Mouse (Mus musculus): ENCODE results near the gene Rora.
"Not testable (repeated sequence)": the region's sequence is repeated elsewhere in the genome, so short reads cannot be mapped to it uniquely, and the experiment has no call there.

The Rora gene

GRCm38 (mm10) chr9:69073271-69073670 is 419.7 kb downstream of the Rora start:
- no peaks in the 10 kb centered on the region for H3K27me3 ChIP-seq (ENCODE audit: insufficient read depth, low read length)

GRCm38 (mm10) chr9:69084086-69084719 is 430.6 kb downstream of the Rora start:
- no peak overlapping the region for H3K4me3 ChIP-seq (replicated peaks; ENCODE audit: low read length)
- no peaks in the 10 kb centered on the region for H3K9me3 ChIP-seq (ENCODE audit: low read length)
- no peaks in the 10 kb centered on the region for H3K27me3 ChIP-seq (ENCODE audit: insufficient read depth, low read length)
- no peaks in the 10 kb centered on the region for H3K36me3 ChIP-seq (ENCODE audit: insufficient read depth, low read length)
- TF ChIP-seq NANOG (IDR thresholded peaks at IDR 0.05; ENCODE audit: borderline replicate concordance, low read length) (no peak), CTCF (conservative IDR thresholded peaks at IDR 0.05; ENCODE audit: low read length) (no peak), POU5F1 (IDR thresholded peaks at IDR 0.05; ENCODE audit: borderline replicate concordance, low read length) (no peak)
- no peaks in the 10 kb centered on the region for H3K4me1 ChIP-seq (replicated peaks; ENCODE audit: low read depth, low read length)

More at GRCm38 (mm10) chr9:69073271-69073670, 419.7 kb downstream of the Rora start:
- Histone ChIP-seq H3K9me3 (ENCODE audit: low read length) (no peaks in the 10 kb centered on the region), H3K36me3 (ENCODE audit: insufficient read depth, low read length) (no peaks in the 10 kb centered on the region), H3K4me3 (replicated peaks; ENCODE audit: low read length) (no peak overlapping the region), H3K4me1 (replicated peaks; ENCODE audit: low read depth, low read length) (no peaks in the 10 kb centered on the region)
- TF ChIP-seq POU5F1 (IDR thresholded peaks at IDR 0.05; ENCODE audit: borderline replicate concordance, low read length): no peak
- TF ChIP-seq CTCF (conservative IDR thresholded peaks at IDR 0.05; ENCODE audit: low read length): no peak
- TF ChIP-seq NANOG (IDR thresholded peaks at IDR 0.05; ENCODE audit: borderline replicate concordance, low read length): no peak

DNA sequence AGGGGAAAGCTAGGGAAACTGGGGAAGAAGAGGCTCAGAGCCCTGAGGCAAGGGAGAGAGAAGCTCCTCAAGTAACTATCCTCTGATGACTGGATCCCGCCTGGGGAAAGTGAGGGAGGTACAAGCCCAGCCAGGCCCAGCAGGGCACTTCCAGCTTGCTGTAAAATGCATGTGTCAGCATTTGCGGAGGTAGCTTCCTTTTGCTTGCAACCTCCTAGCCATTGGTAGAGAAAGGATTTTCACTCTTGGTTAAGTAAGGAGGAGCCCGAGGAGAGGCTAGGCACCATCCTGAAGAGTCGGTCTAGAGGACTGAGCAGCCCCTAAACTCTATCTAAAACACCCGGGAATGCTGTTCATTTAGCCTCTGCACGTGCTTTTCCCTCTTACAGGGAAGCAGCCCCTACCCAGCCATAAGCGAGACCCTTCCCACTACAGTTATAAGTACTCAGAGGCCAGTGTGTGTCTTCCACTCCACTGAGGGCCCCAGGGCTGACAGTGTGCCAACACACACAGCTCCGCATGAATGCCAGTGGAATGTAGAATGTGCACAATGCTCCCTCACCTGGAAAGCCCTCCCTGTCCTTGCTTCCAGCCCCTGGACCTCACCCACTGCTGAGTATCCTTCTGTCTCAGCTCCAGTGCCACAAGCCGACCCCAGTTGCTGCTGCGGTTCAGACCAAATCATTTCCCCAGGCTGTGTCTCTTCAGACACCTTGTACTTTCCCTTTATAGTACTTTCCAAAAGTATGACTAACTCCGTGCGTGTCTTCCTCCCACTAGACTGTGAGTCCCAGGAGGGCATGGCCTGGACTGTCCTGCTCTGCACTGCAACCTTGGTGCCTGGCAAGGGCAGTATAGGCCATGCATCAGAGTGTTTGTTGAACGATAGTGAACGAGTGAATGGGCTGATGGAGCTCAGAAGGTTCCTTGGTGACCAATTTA is 431.4 kb downstream of the Rora start:
- no peak for TF ChIP-seq NANOG (IDR thresholded peaks at IDR 0.05; ENCODE audit: borderline replicate concordance, low read length)
- TF ChIP-seq POU5F1 (IDR thresholded peaks at IDR 0.05; ENCODE audit: borderline replicate concordance, low read length): no peak
- TF ChIP-seq CTCF (conservative IDR thresholded peaks at IDR 0.05; ENCODE audit: low read length): no peak
- no peaks in the 10 kb centered on the region for H3K27me3 ChIP-seq (ENCODE audit: insufficient read depth, low read length)

DNA sequence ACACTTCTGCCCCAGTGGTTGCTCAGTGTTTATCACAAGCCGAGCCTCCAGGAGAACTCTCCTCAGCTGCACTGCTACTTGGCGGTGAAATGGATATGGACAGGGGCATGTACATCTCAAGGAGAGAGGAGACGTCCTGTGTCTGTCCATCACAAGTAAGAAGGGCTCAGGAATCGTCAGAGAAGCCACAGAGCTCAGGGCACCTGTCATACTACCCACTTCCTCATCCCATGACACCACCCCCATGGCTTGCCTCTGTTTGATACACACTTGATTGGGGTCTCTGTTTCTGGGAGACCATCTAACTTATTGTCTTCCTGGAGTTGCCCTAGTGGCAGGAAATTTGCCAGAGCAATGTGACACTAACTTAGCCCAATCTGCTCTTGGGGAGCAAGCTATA is 433.3 kb downstream of the Rora start:
- H3K36me3 ChIP-seq (ENCODE audit: insufficient read depth, low read length): no peaks in the 10 kb centered on the region
- no peaks in the 10 kb centered on the region for H3K9me3 ChIP-seq (ENCODE audit: low read length)
- TF ChIP-seq POU5F1 (IDR thresholded peaks at IDR 0.05; ENCODE audit: borderline replicate concordance, low read length) (no peak), NANOG (IDR thresholded peaks at IDR 0.05; ENCODE audit: borderline replicate concordance, low read length) (no peak), CTCF (conservative IDR thresholded peaks at IDR 0.05; ENCODE audit: low read length) (no peak)

More for the DNA sequence above, 431.4 kb downstream of the Rora start:
- Histone ChIP-seq H3K36me3 (ENCODE audit: insufficient read depth, low read length) (no peaks in the 10 kb centered on the region), H3K9me3 (ENCODE audit: low read length) (no peaks in the 10 kb centered on the region), H3K4me1 (replicated peaks; ENCODE audit: low read depth, low read length) (no peaks in the 10 kb centered on the region), H3K4me3 (replicated peaks; ENCODE audit: low read length) (no peak overlapping the region)

GRCm38 (mm10) chr9:69087325-69087724 is 433.7 kb downstream of the Rora start:
- no peak overlapping the region for H3K4me3 ChIP-seq (replicated peaks; ENCODE audit: low read length)
- TF ChIP-seq CTCF (conservative IDR thresholded peaks at IDR 0.05; ENCODE audit: low read length) (no peak), NANOG (IDR thresholded peaks at IDR 0.05; ENCODE audit: borderline replicate concordance, low read length) (no peak), POU5F1 (IDR thresholded peaks at IDR 0.05; ENCODE audit: borderline replicate concordance, low read length) (no peak)
- H3K9me3 ChIP-seq (ENCODE audit: low read length): no peaks in the 10 kb centered on the region
- H3K36me3 ChIP-seq (ENCODE audit: insufficient read depth, low read length): no peaks in the 10 kb centered on the region
- H3K4me1 ChIP-seq (replicated peaks; ENCODE audit: low read depth, low read length): peaks cover 3% of the 10 kb centered on the region; the same call in 1 of the 2 replicates
- H3K27me3 ChIP-seq (ENCODE audit: insufficient read depth, low read length): no peaks in the 10 kb centered on the region

More for the DNA sequence above, 433.3 kb downstream of the Rora start:
- H3K27me3 ChIP-seq (ENCODE audit: insufficient read depth, low read length): no peaks in the 10 kb centered on the region
- no peak overlapping the region for H3K4me3 ChIP-seq (replicated peaks; ENCODE audit: low read length)
- no peaks in the 10 kb centered on the region for H3K4me1 ChIP-seq (replicated peaks; ENCODE audit: low read depth, low read length)

GRCm38 (mm10) chr9:69090749-69091270 is 437.2 kb downstream of the Rora start:
- no peaks in the 10 kb centered on the region for H3K9me3 ChIP-seq (ENCODE audit: low read length)
- H3K27me3 ChIP-seq (ENCODE audit: insufficient read depth, low read length): no peaks in the 10 kb centered on the region
- peaks cover 4% of the 10 kb centered on the region; the same call in 1 of the 2 replicates for H3K4me1 ChIP-seq (replicated peaks; ENCODE audit: low read depth, low read length)
- H3K36me3 ChIP-seq (ENCODE audit: insufficient read depth, low read length): no peaks in the 10 kb centered on the region
- TF ChIP-seq POU5F1 (IDR thresholded peaks at IDR 0.05; ENCODE audit: borderline replicate concordance, low read length): no peak
- TF ChIP-seq CTCF (conservative IDR thresholded peaks at IDR 0.05; ENCODE audit: low read length): no peak
- TF ChIP-seq NANOG (IDR thresholded peaks at IDR 0.05; ENCODE audit: borderline replicate concordance, low read length): no peak
- H3K4me3 ChIP-seq (replicated peaks; ENCODE audit: low read length): no peak overlapping the region

DNA sequence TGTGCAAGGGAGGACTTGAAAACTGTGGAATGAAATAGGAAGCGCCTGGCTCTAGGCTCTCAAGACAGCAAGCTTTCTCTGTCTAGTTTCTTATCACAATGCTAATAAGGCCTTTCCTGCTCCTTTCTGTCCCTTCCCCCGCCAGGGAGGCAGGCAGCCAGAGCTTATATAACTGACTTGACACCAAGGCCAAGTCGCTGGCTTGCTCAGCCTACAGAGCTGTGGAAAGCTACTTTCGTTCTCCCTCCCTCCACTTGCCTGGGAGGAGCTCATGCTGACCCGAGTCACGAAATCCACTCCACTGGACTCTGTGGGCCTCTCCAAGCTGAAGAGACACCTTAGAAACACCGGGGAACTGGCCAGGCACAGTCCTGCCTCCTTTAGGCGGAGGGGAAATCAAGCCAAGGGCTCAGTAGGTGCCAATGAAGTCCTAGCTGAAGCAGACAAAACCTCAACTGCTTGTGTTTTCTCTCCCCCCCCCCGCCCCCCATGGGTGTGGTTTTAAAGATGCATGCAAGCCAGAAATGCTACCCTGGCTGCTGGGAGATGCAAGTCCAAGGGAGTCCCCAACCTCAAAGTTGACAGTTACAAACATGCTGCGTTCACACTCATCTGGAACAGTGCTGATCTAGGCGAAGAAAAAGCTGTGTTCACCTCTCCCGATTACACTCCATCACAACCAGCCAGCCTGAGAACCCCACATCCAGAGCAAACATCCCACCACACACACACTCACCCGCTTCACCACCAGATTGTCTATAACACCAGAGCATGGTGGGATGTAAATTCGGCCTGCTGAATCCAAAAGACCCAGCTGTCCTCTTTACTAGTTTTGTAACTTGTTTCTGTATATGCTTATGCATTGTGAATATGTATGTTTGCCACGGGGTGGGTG is 438.8 kb downstream of the Rora start:
- Histone ChIP-seq H3K27me3 (ENCODE audit: insufficient read depth, low read length) (no peaks in the 10 kb centered on the region), H3K9me3 (ENCODE audit: low read length) (no peaks in the 10 kb centered on the region), H3K4me1 (replicated peaks; ENCODE audit: low read depth, low read length) (peaks cover 4% of the 10 kb centered on the region; the same call in 1 of the 2 replicates), H3K36me3 (ENCODE audit: insufficient read depth, low read length) (no peaks in the 10 kb centered on the region), H3K4me3 (replicated peaks; ENCODE audit: low read length) (no peak overlapping the region)
- TF ChIP-seq CTCF (conservative IDR thresholded peaks at IDR 0.05; ENCODE audit: low read length) (no peak), NANOG (IDR thresholded peaks at IDR 0.05; ENCODE audit: borderline replicate concordance, low read length) (no peak), POU5F1 (IDR thresholded peaks at IDR 0.05; ENCODE audit: borderline replicate concordance, low read length) (no peak)

DNA sequence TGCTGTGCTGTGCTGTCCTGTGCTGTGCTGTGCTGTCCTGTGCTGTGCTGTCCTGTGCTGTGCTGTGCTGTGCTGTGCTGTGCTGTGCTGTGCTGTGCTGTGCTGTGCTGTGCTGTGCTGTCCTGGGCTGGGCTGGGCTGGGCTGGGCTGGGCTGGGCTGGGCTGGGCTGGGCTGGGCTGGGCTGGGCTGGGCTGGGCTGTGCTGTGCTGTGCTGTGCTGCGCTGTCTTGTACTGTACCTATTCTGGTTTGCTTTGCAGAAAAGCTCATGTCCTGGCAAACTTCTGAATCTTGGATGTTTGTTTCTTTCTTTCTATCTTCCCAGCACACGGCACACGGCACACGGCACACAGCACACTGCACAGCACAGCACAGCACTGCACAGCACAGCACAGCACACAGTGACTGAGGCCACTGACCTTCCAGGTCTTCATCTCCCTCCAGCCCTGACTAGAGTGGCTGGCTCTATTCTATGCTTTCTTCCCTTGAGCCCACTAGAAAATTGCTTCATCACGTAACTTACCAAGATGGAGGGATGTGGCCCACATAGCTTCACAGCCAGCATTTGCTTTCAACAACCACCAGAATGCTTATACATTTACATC is 446.7 kb downstream of the Rora start:
- not testable (repeated sequence) for H3K9me3 ChIP-seq (ENCODE audit: low read length); H3K4me1 ChIP-seq (replicated peaks; ENCODE audit: low read depth, low read length); H3K36me3 ChIP-seq (ENCODE audit: insufficient read depth, low read length); H3K27me3 ChIP-seq (ENCODE audit: insufficient read depth, low read length); H3K4me3 ChIP-seq (replicated peaks; ENCODE audit: low read length)

All from E14TG2a.4 (cell line).